Mouse (Mus musculus) hindbrain, postnatal 0 days (tissue): ENCODE data around the gene Tti1. TPM values are rescaled to one million over a fixed set of nuclear protein-coding genes. Genes with fewer than 3 reads are reported as not detected.

Experiments used
- ATAC-seq: fragments of 200-750 bp; cut with Nextera tagmentation; 2 replicates; pipeline ENCODE4 v1.8.0; 2017; ENCODE audit warnings: mild to moderate bottlenecking, moderate TSS enrichment, moderate library complexity
- DNase-seq: peaks from one replicate; pipeline ENCODE4 v3.0.0-alpha.2; 2015; ENCODE audit warnings: low spot score
- H3K27ac ChIP-seq: fragments of 300-500 bp; sonication (generic); 2 replicates; pipeline ENCODE4 v1.5.1; 2014; ENCODE audit warnings: mild to moderate bottlenecking
- H3K27me3 ChIP-seq: fragments of 300-500 bp; sonication (generic); 2 replicates; pipeline ENCODE4 v1.6.1; 2014; ENCODE audit warnings: low read length, mixed read lengths; ENCODE audit not compliant: insufficient read depth
- H3K36me3 ChIP-seq: fragments of 300-500 bp; sonication (generic); 2 replicates; pipeline ENCODE4 v1.6.1; 2014; ENCODE audit warnings: low read length, mixed read lengths; ENCODE audit not compliant: insufficient read depth
- H3K4me1 ChIP-seq: fragments of 300-500 bp; sonication (generic); 2 replicates; pipeline ENCODE4 v1.6.1; 2014; ENCODE audit warnings: antibody characterized with exemption, low read length, mixed read lengths; ENCODE audit not compliant: insufficient read depth
- H3K4me2 ChIP-seq: fragments of 300-500 bp; sonication (generic); 2 replicates; pipeline ENCODE4 v1.6.1; 2014; ENCODE audit warnings: low read depth, mild to moderate bottlenecking, low read length, moderate library complexity, mixed read lengths
- H3K4me3 ChIP-seq: fragments of 300-500 bp; sonication (generic); 2 replicates; pipeline ENCODE4 v1.5.1; 2014; ENCODE audit warnings: low read length
- H3K9ac ChIP-seq: fragments of 300-500 bp; sonication (generic); replicated peaks from 2 replicates; pipeline ENCODE4 v1.6.1; 2014; ENCODE audit warnings: mild to moderate bottlenecking, low read length, moderate library complexity, mixed read lengths
- H3K9me3 ChIP-seq: fragments of 300-500 bp; sonication (generic); 2 replicates; pipeline ENCODE4 v1.6.1; 2016; ENCODE audit warnings: low read length, mixed read lengths
- CTCF ChIP-seq: IDR thresholded peaks from 2 replicates; pipeline ENCODE4 v1.5.1; 2016; ENCODE audit warnings: antibody characterized with exemption, control low read depth, low read depth
- WGBS: fragments of 180-500 bp; shearing (Covaris S2); extraction: QIAGEN DNeasy Blood & Tissue Kit; methylation state at CpG from one replicate; pipeline ENCODE4 v1.1.7; 2014; 5-methylcytosine and 5-hydroxymethylcytosine counted together
- polyA plus RNA-seq: library from polyadenylated mRNA; unstranded; fragments of >200 nt; fragmentation: Nextera tagmentation; extraction: Ambion mirVana; gene quantifications from 2 replicates; pipeline ENCODE4 v1.2.1, GENCODE M21; 2015
- total RNA-seq: library from RNA; depleted of rRNA; stranded (reverse); fragments of >200 nt; gene quantifications from 2 replicates; pipeline ENCODE4 v1.2.3, GENCODE M21; 2014

Gene Tti1
- total and polyA plus RNA-seq, 2 experiments from 2014 or later, result 9.5 to 18.2 TPM

- H3K4me1 ChIP-seq, result peaks cover 6% of the 10 kb centered on the region; the same call in 1 of the 2 replicates
- 86% methylated on average over 2 of the region's 2 CpGs for WGBS
- TF ChIP-seq CTCF, result no peak
- ATAC-seq (no peak), DNase-seq (no peak)
- no peak overlapping the region for H3K9ac ChIP-seq
- H3K27ac ChIP-seq, result no peak overlapping the region
- H3K4me3 ChIP-seq, result no peak overlapping the region
- H3K36me3 ChIP-seq, result no peaks in the 10 kb centered on the region
- no peaks in the 10 kb centered on the region for H3K9me3 ChIP-seq
- no peak overlapping the region for H3K4me2 ChIP-seq
- no peaks in the 10 kb centered on the region for H3K27me3 ChIP-seq
Measured at GRCm38 (mm10) chr2:158035813-158036212, 7.6 kb upstream of the Tti1 start.

GRCm38 (mm10) chr2:158030007-158030406 lies 1.8 kb upstream of the Tti1 start:
- H3K9ac ChIP-seq, result no peak overlapping the region
- TF ChIP-seq CTCF, result no peak
- no peaks in the 10 kb centered on the region for H3K27me3 ChIP-seq
- H3K4me1 ChIP-seq, result peaks cover 25% of the 10 kb centered on the region
- ATAC-seq (no peak), DNase-seq (no peak)
- no peak overlapping the region for H3K27ac ChIP-seq
- 82% methylated on average over 7 of the region's 7 CpGs for WGBS
- peak overlapping the region; percentile 63 for H3K4me3 ChIP-seq
- H3K36me3 ChIP-seq, result no peaks in the 10 kb centered on the region
- H3K9me3 ChIP-seq, result no peaks in the 10 kb centered on the region
- peak overlapping the region; percentile 83 for H3K4me2 ChIP-seq

GRCm38 (mm10) chr2:158027855-158028353 lies 329 bp downstream of the Tti1 start:
- no peak for ATAC-seq
- H3K9me3 ChIP-seq, result no peaks in the 10 kb centered on the region
- H3K27me3 ChIP-seq, result no peaks in the 10 kb centered on the region
- peak overlapping the region; percentile 83 for H3K9ac ChIP-seq
- peak; percentile 36; the same call in 1 of the 2 replicates for TF ChIP-seq CTCF
- H3K36me3 ChIP-seq, result no peaks in the 10 kb centered on the region
- H3K27ac ChIP-seq, result peak overlapping the region; percentile 90
- WGBS, result 3% methylated on average over 16 of the region's 16 CpGs
- no peak for DNase-seq
- peak overlapping the region; percentile 63 for H3K4me3 ChIP-seq
- peak overlapping the region; percentile 83 for H3K4me2 ChIP-seq
- peaks cover 25% of the 10 kb centered on the region for H3K4me1 ChIP-seq

DNA sequence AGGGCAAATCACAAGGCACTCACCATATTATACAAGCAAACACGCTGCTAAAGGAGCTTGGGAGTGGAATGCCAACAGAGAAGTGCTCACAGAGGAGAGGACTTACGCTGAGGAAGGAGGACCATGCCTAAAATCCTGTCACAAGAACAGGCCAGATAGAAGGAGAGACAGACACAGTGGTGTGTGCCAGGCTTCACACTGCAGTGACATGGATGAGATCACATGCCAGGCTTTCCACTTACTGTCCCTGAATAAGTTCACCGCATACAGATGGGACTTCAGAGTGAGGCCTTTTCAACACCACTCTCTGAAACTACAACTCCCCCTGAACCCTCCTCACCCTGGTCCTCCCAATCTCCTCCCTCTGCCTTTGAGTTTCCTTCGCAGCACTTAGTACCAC lies 10.9 kb downstream of the Tti1 start:
- Histone ChIP-seq H3K36me3 (no peaks in the 10 kb centered on the region), H3K4me1 (no peaks in the 10 kb centered on the region), H3K4me3 (no peak overlapping the region), H3K27me3 (no peaks in the 10 kb centered on the region), H3K27ac (no peak overlapping the region), H3K4me2 (no peak overlapping the region), H3K9ac (no peak overlapping the region), H3K9me3 (no peaks in the 10 kb centered on the region)
- ATAC-seq (no peak), DNase-seq (no peak)
- 91% methylated on average over 4 of the region's 4 CpGs for WGBS
- no peak for TF ChIP-seq CTCF

DNA sequence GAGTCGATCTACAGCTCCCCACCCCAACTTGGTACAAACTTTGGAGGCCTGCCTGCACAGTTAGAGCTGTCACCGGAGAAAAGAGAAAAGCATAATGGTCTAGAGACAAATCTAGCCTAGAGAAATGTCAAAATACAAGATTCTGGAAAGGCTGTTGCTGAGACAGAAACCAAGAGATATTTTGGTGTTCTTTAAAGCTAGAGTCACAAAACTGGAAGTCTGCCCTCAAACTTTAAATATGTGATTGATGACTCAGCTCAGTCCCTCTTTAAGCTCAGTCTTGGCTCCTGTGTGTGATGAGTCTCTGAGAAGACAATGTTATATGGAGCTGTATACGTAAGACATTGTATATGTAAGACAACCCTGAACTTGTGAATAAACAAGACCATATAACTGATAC lies 15.6 kb downstream of the Tti1 start:
- Histone ChIP-seq H3K27me3 (no peaks in the 10 kb centered on the region), H3K4me1 (no peaks in the 10 kb centered on the region), H3K4me3 (no peak overlapping the region), H3K9me3 (no peaks in the 10 kb centered on the region), H3K27ac (no peak overlapping the region), H3K9ac (no peak overlapping the region), H3K36me3 (peaks cover 7% of the 10 kb centered on the region; the same call in 1 of the 2 replicates), H3K4me2 (no peak overlapping the region)
- TF ChIP-seq CTCF, result no peak
- no peak for DNase-seq
- ATAC-seq, result no peak
- 90% methylated on average over 3 of the region's 3 CpGs for WGBS

DNA sequence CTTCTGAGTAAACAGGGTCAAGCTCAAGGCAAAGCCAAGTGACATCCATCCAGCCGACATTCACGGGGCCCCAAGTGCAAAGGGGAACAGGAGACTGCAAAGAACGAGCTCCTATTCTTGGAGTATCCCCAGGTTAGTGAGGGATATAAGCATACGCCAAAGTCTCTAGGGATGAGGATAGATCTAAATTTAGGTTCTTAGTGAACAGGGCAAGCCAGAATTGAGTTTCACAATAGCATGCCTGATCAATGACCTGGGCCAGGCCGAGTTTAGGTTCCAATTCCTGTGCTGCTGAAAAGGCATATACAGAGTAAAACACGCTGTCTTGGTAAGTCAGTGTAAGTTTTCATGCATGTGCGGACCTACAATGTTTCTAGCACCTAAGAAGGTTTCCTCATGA lies 18.9 kb downstream of the Tti1 start:
- Histone ChIP-seq H3K9me3 (no peaks in the 10 kb centered on the region), H3K27ac (no peak overlapping the region), H3K4me3 (no peak overlapping the region), H3K27me3 (no peaks in the 10 kb centered on the region), H3K9ac (no peak overlapping the region), H3K4me1 (no peaks in the 10 kb centered on the region), H3K36me3 (peaks cover 14% of the 10 kb centered on the region; the same call in 1 of the 2 replicates), H3K4me2 (no peak overlapping the region)
- ATAC-seq, result no peak
- TF ChIP-seq CTCF, result no peak
- DNase-seq, result no peak
- 83% methylated on average over 7 of the region's 7 CpGs for WGBS

DNA sequence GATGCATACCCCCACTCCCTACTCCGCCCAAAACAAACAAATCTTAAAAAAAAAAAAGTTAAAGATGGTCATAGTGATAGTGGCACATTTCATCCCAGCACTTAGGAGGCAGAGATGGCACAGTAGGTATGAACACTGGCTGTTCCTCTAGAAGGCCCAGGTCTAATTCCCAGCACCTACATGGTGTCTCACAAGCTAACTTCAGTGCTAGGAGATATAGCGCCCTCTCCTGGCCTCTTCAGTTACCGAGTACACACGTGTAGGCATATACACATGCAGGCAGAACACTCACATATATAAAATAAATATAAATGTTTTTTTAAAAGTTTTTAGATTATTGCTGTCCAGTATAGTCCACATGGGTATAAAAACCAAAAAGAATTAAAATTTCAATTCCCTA lies 22.6 kb downstream of the Tti1 start:
- WGBS, result 97% methylated on average over 4 of the region's 4 CpGs
- no peak overlapping the region for H3K4me3 ChIP-seq

More for the DNA sequence above, 22.6 kb downstream of the Tti1 start:
- no peaks in the 10 kb centered on the region for H3K9me3 ChIP-seq
- H3K4me2 ChIP-seq, result no peak overlapping the region
- TF ChIP-seq CTCF, result no peak; the same call in 1 of the 2 replicates
- no peaks in the 10 kb centered on the region for H3K27me3 ChIP-seq
- peaks cover 14% of the 10 kb centered on the region; the same call in 1 of the 2 replicates for H3K36me3 ChIP-seq
- no peak overlapping the region for H3K9ac ChIP-seq
- ATAC-seq (no peak), DNase-seq (no peak)
- H3K4me1 ChIP-seq, result no peaks in the 10 kb centered on the region
- no peak overlapping the region for H3K27ac ChIP-seq
